Mouse (Mus musculus) Patski (cell line): ENCODE measurements around the gene Vcp. TPM values are rescaled to one million over a fixed set of nuclear protein-coding genes. Genes with fewer than 3 reads are reported as not detected.
A peak's percentile ranks its signal among the peaks of the same experiment; 100 is the strongest.
"Not testable (repeated sequence)": the region's sequence is repeated elsewhere in the genome, so short reads cannot be mapped to it uniquely, and the experiment has no call there.

Experiments used
- ATAC-seq: fragments of 100-300 bp; one replicate; pipeline ENCODE4 v1.8.0; 2021
- CTCF ChIA-PET: fragments of 350-600 bp; sonication (Branson Sonifier 250); formaldehyde crosslinking; loops from one replicate; lab custom pipeline; 2022; ENCODE audit warnings: inconsistent platforms; lab: Charles Lee
- POLR2A ChIA-PET: fragments of 350-600 bp; sonication (Branson Sonifier 250); formaldehyde crosslinking; loops from one replicate; lab custom pipeline; 2022; ENCODE audit warnings: antibody characterized with exemption, inconsistent platforms; lab: Charles Lee
- DNase-seq: peaks from one replicate; pipeline ENCODE4 v3.0.0-alpha.2; 2011; ENCODE audit warnings: low read depth, low spot score
- H3K27me3 ChIP-seq: fragments of 371-371 bp; one replicate; pipeline ENCODE4 v1.5.1; 2021
- CTCF ChIP-seq: fragments of 100-300 bp; IDR thresholded peaks from one replicate; pipeline ENCODE4 v1.5.1; 2021
- in situ Hi-C: fragments of 300-500 bp; cut with MboI; formaldehyde crosslinking; loops from 3 replicates; pipeline ENCODE4 v1.11.1; 2018; ENCODE audit warnings: low pct_unique_long_range_greater_than_20kb, mixed read lengths
- polyA plus RNA-seq: library from polyadenylated mRNA; unstranded; gene quantifications from one replicate; pipeline ENCODE4 v1.2.3, GENCODE M21; 2021

Gene Vcp
- polyA plus RNA-seq, 1 experiment from 2014 or later: 283 TPM

DNA sequence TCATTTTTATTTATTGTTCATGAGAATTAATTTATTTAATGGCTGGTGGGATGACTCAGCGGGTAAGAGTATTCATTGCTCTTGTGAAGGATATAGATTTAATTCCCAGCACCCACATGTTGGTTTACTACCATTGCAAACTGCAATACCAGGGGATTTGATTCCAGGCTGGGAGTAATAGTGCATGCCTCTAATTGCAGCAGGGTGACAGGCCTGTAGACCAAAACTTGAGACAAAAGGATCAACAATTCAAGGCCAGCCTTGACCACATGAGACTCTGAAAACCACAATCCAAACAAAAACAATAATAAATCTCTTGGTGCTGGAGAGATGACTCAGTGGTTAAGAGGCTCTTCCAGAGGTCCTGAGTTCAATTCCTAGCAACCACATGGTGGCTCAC, 11.8 kb upstream of the Vcp start:
- in situ Hi-C loops: no loop called here
- H3K27me3 ChIP-seq: no peaks in the 10 kb centered on the region
- no peak for TF ChIP-seq CTCF
- ChIA-PET POLR2A (no interaction called here), CTCF (no interaction called here)
- ATAC-seq (no peak), DNase-seq (no peak)

DNA sequence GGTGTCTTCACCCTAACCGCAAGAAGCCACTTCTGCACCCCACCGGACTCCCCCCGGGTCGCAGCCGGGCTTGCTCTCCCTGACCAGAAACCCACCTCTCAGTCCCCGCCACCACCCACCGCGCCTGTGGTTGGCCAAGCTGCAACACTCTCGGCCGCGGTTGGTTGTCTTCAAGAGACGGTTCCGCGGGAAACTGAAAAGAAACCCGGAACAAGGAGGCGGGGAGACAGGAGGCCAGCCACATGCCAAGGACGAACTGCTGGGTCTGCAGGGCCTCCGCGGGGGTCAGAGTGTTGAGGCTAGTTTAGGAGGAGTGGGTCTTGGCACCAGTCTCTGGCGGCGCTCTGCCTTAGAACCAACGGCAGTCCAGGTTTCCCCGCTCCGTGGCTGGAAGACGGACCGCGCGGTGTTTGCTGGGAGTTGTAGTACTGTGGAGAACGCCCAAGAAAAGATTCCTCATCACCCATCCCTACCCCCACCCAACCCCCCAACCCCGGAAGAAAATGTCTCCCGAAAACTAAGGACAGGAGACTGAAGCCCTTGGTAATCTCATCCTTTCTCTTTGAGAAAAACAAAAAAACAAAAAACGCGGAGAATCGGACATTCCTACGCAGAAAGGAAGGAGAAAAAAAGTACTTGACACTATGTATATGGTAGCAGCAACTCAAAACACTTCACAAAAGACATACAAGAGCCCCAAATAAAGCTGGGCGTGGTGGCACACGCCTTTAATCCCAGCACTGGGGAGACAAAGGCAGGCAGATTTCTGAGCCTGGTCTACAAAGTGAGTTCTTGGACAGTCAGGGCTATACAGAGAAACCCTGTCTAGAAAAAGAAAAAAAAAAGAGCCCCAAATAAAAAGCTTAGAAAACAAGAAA, 10.1 kb upstream of the Vcp start, which contains the start of gene Fancg:
Gene Fancg, minus strand, starts transcription at position 346 of the 878 bp plus-strand sequence.
- no peak for DNase-seq
- in situ Hi-C loops: no loop called here
- POLR2A ChIA-PET: interaction anchor here (0.9 kb wide), 1 partner anchor 21 kb away, joined by 6 read pairs; the partner anchor contains the start of gene Stoml2

DNA sequence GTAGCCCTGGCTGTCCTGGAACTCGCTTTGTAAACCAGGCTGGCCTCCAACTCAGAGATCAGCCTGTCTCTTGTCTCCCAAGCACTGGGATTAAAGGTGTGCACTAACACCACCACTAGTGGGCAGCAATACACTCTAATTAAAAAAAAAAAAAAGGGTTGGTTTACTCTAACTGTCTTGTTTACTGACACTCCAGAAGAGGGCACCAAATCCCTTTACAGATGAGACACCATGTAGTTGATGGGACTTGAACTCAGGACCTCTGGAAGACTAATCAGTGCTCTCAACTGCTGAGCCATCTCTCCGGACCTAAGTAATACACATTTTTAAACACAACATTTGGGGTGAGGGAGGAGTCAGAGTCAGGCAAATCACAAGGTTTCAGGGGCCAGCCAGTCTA, 5.5 kb upstream of the Vcp start:
- ChIA-PET CTCF (interaction anchor here (1.3 kb wide), 1 partner anchor 19 kb away, joined by 9 read pairs; the partner anchor contains the start of gene Pigo), POLR2A (no interaction called here)
- DNase-seq: no peak
- no peak for ATAC-seq
- no peaks in the 10 kb centered on the region for H3K27me3 ChIP-seq
- TF ChIP-seq CTCF: no peak
- in situ Hi-C loops: no loop called here

More for the DNA sequence above, 10.1 kb upstream of the Vcp start, which contains the start of gene Fancg:
- H3K27me3 ChIP-seq: no peaks in the 10 kb centered on the region
- CTCF ChIA-PET: interaction anchor here (0.8 kb wide), 1 partner anchor 9 kb away, joined by 3 read pairs; no protein-coding TSS in a partner anchor
- TF ChIP-seq CTCF: no peak
- peak; percentile 87 for ATAC-seq

DNA sequence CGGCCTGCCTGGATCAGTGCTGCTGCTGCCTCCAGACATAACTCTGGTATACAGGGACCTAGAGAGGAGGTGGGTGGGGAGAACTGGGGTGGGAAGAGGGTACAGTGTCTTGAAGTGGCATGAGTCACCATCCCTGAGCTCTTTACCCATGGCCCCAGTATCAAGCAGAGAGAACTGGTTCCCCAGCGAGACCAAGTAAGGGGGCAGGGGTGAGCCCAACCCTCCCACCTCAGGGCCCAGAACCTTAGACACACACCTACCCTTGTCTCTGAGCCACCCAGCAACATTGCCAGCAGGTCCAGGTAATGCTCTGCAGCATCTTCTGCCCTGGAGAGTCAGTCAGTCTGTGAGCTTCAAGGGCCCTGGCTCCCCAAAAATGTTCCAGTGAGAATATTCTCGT, 4.6 kb upstream of the Vcp start:
- no peak for ATAC-seq
- DNase-seq: no peak
- in situ Hi-C loops: no loop called here
- CTCF ChIA-PET: interaction anchor here (1.3 kb wide), 1 partner anchor 20 kb away, joined by 9 read pairs; the partner anchor contains the start of gene Pigo
- POLR2A ChIA-PET: interaction anchor here (0.6 kb wide), 1 partner anchor 490 kb away, joined by 4 read pairs; no protein-coding TSS in a partner anchor
- TF ChIP-seq CTCF: no peak
- H3K27me3 ChIP-seq: no peaks in the 10 kb centered on the region

DNA sequence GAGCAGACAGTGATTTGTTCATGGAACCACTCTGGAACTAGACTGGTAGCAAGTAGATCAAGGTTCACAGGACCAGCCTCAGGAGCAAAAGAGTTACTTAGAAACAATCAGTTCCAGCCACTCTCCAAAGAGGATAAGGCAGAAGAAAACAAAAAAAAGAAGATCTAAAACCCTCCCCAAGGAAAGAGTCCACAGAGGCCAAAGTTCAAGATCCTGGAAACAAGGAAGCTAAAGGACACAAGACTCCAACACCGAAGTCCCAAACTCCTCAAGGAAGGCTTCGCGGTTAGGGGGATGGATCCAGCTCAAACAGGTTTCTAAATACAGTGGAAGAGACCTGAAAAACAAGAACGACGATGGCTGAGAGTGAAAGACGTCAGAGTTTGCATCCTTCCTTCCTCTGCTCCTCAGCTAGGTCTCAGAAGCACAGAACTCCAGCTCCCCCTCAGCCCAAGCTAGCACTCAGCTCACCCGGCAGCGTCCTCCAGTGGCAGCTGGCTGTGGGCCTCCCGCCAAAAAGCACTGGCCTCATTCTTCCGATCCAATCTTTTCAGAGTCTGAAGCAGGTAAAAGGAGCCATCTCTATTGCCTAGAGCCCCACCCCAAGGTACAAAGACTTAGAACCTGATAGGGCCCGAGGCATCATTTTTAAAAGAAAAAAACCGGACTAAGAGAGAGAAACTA, 2.6 kb upstream of the Vcp start:
- H3K27me3 ChIP-seq: no peaks in the 10 kb centered on the region
- POLR2A ChIA-PET: no interaction called here
- ATAC-seq (no peak), DNase-seq (no peak)
- in situ Hi-C loops: no loop called here
- TF ChIP-seq CTCF: no peak
- CTCF ChIA-PET: no interaction called here

DNA sequence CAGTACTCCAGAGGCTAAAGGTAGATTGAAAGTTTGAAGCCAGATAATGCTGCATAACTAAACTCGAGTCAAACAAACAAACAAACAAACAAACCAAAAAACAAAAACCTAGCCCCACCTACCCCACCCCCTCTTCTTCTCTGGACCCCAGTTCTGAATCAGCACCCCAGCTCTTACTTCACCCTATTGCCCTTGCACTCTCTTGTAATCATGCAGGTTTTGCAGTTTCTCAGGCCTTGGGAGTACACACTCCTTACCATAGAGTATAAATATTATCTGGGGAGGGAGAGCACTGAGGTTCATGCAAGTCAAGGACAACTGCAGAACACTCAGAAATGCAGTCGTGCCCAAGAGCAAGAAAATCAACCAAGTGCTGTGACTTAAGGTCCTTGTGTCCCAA, 965 bp upstream of the Vcp start:
- DNase-seq (no peak), ATAC-seq (no peak)
- POLR2A ChIA-PET: interaction anchor here (0.6 to 0.7 kb wide), 2 partner anchors 24 to 50 kb away, joined by 3 to 4 read pairs; partner anchors contain the start of gene Pigo
- CTCF ChIA-PET: interaction anchor here (1.4 kb wide), 1 partner anchor 24 kb away, joined by 4 read pairs; the partner anchor contains the start of gene Pigo
- in situ Hi-C loops: no loop called here
- H3K27me3 ChIP-seq: no peaks in the 10 kb centered on the region
- TF ChIP-seq CTCF: no peak

DNA sequence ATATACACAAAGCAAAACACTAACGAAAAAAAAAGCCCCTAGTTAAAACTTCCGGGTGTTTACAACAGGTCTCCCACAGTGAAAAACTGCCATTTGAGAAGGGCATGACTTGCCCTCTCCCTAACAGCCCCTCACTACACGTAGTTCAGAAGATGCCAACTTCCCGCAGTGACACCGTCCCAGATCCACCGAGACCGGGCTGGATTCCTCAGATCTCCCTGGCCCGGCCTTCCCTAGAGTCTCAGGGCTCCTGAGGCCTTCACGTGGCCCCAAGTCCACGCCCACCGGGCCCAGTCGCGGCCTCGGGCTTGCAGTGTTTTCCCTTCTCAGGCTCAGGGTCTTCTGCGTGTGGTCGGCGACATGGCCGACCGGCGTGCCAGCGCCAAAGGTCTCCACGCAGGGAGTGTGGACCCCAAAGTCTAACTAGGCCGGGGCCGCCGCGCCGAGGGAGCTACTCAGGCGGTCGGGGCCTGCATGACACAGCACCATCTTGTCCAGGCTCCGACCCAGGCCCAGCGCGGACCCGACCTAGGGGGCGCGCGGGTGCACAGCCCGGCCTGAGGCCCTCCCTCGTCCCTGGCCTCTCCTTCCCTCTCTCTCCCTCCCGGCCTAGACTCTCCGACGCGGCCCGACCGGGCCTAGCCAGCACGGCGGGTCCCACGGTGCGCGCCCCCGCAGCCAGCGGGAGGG, 711 bp downstream of the Vcp start:
- H3K27me3 ChIP-seq: no peaks in the 10 kb centered on the region
- TF ChIP-seq CTCF: peak; percentile 72
- ATAC-seq (peak; percentile 46), DNase-seq (peak; percentile 43)
- ChIA-PET CTCF (no interaction called here), POLR2A (interaction anchor here (0.8 to 1.1 kb wide), 2 partner anchors 26 to 493 kb away, joined by 4 to 6 read pairs; no protein-coding TSS in a partner anchor)
- in situ Hi-C loops: no loop called here

DNA sequence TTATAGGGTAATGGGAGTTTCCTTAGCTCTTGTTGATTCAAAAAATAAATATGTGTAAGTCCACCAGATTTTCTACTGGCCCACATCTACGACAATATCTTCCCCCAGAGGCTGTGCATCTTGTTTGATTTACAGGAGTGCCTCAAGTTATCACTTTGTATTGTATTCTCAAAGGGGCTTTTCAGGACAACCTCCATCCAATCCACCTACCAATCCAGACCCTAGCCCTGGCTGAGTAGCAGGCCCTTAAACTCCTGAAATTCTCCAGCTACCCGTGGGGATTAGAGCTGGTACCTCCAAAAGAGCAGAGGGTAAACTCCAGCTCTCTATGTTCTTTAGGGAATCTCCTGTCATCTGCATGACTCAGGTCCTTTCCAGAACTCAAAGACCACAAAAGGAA, 2.3 kb downstream of the Vcp start:
- in situ Hi-C loops: no loop called here
- ChIA-PET POLR2A (no interaction called here), CTCF (interaction anchor here (1.1 to 2.4 kb wide), 2 partner anchors 14 to 27 kb away, joined by 3 to 6 read pairs; partner anchors contain the start of gene Pigo)
- no peak for DNase-seq
- H3K27me3 ChIP-seq: no peaks in the 10 kb centered on the region
- ATAC-seq: no peak
- no peak for TF ChIP-seq CTCF

DNA sequence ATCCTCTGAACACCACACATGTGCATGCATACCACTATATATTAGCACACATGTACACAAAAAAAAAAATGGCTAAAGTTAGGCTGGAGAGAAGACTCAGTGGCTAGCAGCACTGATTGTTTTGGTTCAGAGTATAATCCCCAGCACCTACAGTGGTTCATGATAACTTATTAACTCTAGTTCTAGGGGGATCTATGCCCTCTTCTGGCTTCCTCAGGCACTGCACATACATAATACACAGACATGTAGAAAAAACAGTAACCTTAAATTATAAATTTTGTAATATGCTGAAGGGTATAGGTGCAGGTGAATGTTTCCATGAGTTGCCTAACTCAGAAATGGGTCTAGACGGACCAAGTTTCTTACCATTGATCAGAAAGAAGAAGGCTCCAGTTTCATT, 12.0 kb downstream of the Vcp start:
- in situ Hi-C loops: no loop called here
- DNase-seq: no peak

DNA sequence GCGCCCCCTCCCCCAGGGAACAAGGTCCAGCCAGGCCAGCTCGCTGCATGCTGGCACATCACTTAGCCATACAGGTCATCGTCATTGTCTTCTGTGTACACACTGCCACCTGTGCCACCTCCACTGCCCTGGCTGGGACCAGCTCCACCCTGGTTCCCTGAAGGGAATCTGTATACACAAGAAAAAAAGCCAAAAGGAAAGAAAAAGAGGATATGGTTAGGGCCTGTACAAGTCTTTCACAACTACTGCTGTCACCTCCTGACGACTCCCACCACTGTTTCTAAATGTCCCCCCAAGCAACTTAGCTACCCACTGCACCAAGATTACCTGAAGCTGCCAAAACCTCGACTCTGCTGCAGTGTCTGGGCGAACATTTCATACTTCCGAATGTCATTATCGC, 19.8 kb downstream of the Vcp start:
- CTCF ChIA-PET: interaction anchor here (1.7 kb wide), 1 partner anchor 9 kb away, joined by 4 read pairs; no protein-coding TSS in a partner anchor
- ATAC-seq, H3K27me3 ChIP-seq, DNase-seq, POLR2A ChIA-PET, in situ Hi-C loops: not testable (repeated sequence)

More for the DNA sequence above, 12.0 kb downstream of the Vcp start:
- ChIA-PET POLR2A (no interaction called here), CTCF (interaction anchor here (1.8 kb wide), 1 partner anchor 22 kb away, joined by 6 read pairs; no protein-coding TSS in a partner anchor)
- H3K27me3 ChIP-seq: no peaks in the 10 kb centered on the region
- no peak for ATAC-seq
- no peak for TF ChIP-seq CTCF
